Mouse (Mus musculus) E14TG2a.4 (cell line): Measurements from ENCODE around the gene Ppil2.
A peak's percentile ranks its signal among the peaks of the same experiment; 100 is the strongest.

Source experiments
- CTCF ChIP-seq: conservative IDR thresholded peaks from 2 replicates; pipeline ENCODE4 v1.5.1; 2014; ENCODE audit warnings: low read length
- NANOG ChIP-seq: IDR thresholded peaks from 2 replicates; pipeline ENCODE4 v1.6.1; 2014; ENCODE audit warnings: borderline replicate concordance, low read length, mixed read lengths
- POU5F1 ChIP-seq: IDR thresholded peaks from 2 replicates; pipeline ENCODE4 v1.6.1; 2014; ENCODE audit warnings: low read length, borderline replicate concordance

- peak; percentile 59; the same call in 1 of the 2 replicates for TF ChIP-seq CTCF
- TF ChIP-seq NANOG: no peak
- TF ChIP-seq POU5F1: no peak
These were observed 20.4 kb upstream of the Ppil2 start for GRCm38 (mm10) chr16:17131191-17132088.
